Mouse (Mus musculus) lung, postnatal 4 days (tissue): ENCODE results near the gene Slc35c1.

ENCODE experiments used
- DNase-seq, 2 experiments: peaks; one replicate each; pipeline ENCODE4 v3.0.0; 2021

Gene Slc35c1

DNA sequence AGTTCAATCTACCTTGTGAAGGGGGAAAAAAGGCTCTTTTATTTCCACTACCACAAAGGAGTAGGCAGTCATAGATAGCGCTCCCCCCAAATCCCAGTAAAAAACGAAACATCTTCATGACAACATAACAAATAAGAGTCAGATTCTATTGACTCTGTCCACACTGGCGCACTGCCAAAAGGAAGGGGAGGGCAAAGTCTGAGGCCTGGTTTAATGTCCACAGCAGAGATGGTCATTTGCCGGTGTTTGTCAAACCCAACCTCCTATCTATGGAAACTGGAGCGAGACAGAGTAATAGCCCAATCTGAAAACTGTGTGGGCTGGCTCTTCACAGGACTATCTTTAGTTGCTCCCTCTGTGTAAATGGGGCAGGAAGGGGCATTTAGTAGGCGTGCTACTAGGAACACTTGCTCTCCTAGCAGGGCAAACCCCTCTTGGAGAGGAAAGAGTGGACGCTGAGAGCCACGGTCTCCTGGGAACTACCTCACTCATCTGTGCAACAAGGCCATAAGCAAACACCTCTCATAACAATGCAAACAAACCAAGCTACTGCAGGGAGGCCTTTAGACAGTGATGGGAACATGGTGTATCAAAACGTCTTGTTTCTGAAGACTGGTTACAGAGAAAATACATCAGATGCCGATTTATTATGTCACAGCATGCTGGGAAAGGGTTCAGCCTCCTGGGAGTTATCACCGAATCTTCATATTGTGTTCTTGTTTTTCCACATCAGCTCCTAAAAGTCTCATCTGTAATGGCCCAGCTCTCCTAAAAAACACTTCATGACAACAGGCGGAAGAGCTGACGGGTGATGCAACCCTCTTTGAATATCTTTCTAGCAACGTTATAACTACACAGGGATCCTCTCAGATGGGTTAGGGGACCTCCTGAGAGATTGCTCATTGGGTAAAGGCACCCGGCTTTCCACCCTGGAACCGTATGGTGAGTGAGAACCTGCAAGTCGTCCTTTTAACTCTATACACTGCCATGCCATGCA is 27.7 kb downstream of the Slc35c1 start:
- peak; percentile 76 for DNase-seq

DNA sequence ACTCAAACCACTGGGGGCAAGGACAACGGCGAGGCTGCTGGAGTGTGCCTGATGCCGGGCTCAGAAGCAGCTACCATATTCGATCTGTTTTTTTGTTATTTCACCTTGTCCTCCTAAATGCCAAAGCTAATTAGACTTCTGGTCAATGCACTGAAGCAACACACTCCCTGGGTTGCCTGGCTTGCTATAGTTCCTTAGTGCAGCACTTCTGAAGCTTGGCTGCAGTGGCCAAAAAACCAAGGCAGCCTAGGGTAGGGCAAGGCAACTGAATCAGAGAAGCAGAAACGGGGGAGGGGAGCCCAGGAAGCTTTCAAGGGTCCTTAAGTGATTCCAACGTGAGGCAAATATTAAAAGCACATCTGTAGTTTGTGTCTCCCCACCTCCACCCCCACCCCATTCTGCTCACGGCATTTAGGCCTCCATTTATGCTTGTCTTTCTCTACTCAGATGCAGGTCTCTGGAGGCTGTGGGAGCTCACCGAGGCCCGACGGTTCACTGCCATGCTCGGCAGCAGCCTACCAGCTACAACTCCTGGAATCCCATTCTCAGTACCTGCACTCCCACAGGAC is 28.6 kb downstream of the Slc35c1 start:
- no peak for DNase-seq

DNA sequence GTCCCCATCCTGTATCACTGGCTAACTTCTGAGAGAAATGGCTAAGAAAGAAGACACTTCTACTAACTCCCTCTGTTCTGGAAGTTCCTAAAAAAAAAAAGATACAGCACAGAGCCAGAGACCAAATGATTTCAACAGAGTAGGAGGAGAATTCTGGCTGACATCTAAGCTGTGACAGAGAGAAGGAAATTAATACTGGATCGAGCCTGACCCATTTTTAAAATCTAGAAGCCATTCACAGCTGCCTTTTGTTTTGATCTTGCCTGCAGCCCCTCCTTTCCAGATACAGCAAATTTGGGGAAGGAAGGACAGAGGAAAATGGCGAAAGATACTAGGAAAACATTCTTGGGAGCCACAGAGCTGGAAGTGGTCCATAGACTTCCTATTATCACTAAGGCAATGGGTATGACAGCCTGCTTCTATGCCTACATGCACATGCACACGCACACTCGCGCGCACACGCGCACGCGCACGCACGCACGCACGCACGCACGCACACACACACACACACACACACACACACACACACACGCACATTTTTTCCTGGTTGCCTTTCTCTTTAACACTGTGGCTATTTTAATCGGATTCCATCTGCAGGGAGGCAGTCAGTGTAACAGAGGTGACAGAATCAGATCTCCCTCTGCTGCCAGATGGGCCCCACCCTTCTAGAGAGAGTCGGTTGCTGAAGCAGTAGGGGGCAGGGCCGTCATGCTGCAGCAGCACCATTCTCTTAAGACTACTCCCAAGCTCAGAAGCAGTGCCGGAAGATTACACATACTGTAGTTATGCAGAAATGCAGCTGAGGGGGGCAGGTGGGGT is 29.4 kb downstream of the Slc35c1 start:
- DNase-seq, result peak; percentile 73 to 85

DNA sequence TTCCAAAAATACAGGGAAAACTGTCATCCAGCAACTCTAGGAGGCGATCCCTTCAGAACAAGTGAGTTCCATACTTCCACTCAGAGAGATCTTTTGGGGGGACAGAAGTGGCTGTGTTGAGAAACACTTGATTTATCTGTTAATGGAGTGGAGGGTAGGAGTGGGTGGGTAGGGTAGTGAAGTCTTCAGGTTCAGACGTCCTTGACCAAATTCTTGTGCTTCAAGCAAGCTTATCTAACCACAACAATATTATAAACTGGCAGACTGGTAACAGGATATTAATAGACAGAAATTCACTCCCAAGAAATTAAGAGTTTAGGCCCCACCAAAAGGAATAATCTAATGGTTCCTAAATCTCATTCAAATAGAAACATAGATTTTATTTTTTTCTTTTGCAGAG is 30.2 kb downstream of the Slc35c1 start:
- no peak for DNase-seq

DNA sequence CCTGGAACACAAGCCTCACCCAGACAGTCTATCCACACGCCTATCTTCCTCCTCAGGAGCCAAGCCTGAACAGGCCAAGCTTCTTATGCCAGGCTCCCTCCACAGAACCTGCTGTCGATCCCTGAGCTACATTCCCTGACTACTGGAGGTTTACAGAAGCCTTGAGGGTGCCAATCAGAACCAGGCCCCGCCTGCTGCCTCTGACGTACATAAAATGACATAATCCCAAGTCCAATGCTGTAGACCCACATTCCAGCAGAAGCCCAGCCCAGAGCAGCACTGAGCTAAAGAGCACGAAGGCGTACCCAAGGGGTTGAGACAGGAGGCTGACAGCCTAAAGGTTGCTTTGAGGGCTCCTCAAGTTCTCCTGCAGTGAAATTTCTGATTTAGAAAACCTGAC is 32.5 kb downstream of the Slc35c1 start:
- DNase-seq, result peak; percentile 90 to 92

DNA sequence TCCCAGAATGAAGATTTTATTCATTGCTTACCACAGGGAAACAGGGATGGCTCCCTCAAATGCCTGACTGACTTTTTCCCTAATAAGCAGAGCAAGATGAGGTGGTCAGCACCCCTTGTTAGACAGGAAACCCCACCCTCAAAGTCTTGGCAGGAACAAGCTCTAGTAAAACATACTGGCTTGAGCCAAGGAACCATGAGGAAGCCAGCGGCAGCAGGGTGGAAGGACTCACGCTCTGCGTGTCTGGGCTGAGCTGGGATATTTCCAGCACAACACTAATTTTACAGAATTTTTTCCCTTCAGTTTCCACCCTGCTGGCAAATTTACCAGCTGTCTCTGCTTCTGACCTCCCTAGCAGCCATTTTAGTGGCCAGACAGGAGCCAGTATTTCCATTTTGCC is 33.9 kb downstream of the Slc35c1 start:
- peak; percentile 54 to 70 for DNase-seq

DNA sequence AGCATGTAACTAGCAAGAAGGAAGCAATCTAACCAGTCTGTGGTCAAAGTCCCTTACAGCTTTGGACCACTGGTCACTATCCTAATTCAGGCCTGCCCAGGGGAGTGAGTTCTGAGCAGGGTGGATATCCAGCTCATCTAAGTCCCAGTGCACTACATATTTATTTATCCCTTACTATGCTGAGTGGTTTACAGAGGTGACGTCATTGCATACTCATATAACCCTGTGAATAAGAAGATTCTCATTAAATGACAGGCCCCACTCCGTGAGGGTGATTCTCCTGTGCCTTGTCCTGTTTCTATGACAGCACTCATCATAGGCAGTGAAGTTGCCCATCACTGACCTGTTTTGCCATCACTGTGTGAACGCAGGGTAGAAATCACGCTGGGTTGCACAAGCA is 35.0 kb downstream of the Slc35c1 start:
- peak in 1 of 2 experiments; percentile 15 for DNase-seq

DNA sequence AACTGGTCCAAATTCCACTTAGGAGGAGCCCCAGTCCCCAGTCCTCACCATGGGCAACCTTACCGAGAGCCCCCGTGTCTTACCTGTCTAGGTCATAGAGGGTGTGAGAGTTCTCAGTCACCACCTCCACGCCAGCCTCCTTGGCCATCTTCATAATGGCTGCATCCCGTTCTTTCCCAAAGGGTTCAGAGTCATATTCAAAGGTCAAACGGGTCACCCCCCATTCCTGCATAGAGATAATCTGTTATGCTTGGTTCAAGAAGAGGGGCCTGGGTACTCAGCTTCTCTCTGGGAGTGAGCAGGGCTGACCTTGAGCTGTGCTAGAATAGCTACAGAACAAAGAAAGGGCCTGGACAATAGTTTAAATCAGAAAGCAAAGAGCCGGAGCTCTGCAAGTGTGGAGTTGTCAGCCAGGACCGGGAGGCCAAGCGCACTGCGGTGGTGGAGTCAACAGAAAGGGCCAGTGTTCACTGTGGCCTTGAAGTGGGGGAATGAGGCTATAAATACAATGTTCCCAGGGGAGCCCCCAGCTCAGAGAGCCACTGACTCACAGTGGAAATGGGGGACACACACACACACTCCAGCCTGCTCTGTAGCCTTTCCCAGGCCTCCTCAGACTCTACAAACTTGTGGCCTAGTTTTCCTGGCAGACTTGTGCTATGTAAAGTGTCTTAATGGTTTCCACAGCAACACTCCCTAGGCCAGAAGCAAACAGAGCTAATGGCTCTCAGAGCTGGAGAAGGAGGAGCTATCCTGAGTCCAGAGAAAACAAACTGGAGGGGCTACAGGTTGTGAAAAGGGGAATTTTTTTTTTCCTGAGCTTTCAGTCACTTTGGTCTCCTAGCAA is 35.7 kb downstream of the Slc35c1 start:
- peak; percentile 63 to 72 for DNase-seq

DNA sequence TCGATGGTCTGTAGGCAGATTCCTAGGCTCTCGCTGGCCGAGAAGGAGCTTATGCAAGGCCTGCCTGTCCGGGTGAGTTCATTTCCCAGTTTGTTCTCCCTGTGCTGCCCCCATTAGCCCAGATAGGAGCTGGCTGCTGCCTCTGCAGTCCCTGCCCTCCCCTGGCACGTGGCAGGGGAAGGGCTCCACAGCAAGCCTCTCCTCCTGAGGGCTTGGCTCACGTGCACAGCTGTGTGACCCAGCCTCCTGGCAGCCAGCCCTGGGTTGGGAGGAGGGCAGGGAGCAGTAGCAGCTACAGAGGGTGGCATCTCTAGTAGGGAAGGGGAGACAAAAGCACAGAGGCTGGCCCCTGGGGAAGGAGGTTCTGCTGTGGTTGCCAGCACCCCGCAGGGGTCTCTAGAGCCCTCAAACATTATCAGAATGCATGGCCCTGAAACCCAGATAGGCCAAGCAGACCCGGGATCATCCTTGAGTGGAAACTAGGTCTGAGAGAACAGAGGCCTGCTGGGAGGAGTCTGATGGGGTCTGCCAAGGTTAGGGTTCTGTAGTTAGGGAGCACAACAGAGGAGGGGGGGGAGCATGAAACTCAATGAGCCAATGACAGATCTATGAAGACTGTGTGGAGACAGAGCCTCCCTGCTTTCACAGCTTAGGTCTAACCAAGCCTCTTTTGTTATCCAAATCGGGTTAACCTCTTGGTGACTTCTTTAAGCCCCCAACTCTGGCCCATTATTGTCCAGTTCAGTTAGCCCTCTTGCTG is 36.5 kb downstream of the Slc35c1 start:
- DNase-seq, result peak; percentile 94 to 96

DNA sequence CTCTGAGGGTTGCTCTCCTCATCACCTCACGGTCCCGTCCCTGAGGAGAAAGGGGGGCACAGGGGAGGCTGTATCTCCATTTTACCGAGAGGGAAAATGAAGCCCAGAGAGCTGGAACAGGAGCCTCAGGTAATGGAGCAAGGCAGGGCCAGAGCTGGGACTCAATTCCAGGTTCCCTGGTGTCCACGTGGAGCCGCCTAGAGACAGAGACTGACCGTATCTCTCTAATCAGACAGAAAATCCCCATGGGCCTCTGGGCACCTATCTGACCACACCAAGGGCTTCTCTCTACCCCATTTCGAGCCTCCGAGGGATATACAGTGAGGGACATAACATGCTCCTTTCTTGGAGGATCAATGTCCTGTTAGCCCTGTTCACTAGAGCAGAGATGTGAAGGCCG is 37.2 kb downstream of the Slc35c1 start:
- peak in 1 of 2 experiments; percentile 17 for DNase-seq

DNA sequence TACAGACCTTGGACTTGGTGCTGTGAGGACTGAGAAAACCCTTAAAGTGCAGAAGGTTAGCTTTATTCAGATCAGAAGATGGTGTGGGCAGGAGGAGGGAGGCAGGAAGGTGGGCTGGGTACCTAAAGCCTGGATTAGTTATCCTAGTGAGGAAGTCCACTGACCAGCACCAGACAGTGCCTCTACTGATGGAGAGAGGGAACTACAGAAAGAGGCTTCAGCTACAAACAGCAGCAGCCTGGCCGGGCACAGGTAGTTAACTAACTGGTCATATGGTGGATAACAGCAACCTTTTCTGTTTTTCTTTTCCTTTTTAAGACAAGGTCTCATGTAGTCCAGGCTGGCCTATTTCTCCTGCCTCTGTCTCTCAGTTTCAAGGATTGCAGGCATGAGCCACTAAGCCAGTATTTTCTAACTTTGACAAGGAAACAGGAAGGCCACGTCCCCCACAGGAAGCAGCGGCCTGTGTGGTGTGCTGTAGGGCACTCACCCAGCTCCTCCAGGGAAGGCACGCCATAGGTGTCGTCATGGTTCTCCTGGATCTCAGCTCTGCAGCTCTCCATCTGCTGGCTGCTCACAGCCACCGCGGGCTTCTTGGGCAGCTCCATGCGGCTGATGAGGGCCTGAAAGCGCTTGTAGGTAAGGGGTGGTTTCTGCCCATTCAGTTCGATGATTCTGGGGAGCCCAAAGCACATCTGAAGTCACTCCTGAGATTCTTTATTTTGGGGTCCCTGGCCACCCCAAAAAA is 37.8 kb downstream of the Slc35c1 start:
- DNase-seq, result peak in 1 of 2 experiments; percentile 46

DNA sequence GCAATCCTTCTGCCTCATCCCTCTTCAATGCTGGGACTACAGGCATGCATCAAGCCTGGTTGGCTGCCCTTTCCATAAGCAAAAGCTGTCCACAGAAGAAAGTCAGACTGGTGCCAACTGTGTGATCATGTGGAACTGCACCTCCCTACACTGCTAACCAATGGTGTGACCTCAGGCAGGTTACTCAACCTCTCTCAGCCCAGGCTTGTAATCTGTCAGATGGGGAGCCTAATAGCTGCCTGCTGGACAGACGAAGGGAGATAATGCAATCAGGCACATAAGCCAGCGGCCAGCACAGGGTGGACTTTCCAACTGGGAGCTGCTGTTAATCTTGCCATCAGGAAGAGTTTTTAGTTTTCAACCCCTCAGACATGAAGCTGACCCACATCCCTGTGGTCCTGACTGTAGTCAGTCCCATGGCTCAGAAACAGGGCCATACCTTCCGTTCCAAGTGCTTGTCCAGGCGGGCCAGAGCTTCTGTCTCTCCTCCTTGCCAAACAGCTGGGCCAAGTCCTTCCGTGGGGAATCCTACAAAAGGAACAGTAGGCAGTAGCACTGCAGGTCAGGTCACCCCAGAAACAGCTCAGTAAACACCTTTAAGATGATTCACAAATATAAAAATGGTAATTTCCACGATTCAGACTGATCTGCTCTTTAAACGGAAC is 38.5 kb downstream of the Slc35c1 start:
- DNase-seq, result no peak

DNA sequence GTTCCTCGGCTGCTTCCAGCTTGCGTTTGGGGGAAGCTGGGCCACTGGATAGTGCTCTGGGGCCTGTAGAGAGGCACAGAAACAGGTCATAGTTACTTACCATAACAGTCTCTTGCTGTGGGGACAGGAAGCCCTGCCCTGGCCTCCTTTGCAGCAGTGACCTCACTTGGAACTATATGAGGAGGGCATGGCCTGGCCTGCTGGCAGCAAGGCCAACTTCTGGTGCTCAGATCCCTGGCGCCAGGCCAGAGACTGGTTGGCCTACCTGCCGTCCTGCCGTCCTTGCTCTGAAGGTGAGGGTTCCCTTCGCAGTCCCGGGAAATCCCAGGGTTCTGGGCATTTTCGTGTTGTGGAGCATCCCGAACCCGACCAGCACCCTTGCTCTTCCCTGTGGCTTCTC is 48.6 kb downstream of the Slc35c1 start:
- DNase-seq, result no peak

DNA sequence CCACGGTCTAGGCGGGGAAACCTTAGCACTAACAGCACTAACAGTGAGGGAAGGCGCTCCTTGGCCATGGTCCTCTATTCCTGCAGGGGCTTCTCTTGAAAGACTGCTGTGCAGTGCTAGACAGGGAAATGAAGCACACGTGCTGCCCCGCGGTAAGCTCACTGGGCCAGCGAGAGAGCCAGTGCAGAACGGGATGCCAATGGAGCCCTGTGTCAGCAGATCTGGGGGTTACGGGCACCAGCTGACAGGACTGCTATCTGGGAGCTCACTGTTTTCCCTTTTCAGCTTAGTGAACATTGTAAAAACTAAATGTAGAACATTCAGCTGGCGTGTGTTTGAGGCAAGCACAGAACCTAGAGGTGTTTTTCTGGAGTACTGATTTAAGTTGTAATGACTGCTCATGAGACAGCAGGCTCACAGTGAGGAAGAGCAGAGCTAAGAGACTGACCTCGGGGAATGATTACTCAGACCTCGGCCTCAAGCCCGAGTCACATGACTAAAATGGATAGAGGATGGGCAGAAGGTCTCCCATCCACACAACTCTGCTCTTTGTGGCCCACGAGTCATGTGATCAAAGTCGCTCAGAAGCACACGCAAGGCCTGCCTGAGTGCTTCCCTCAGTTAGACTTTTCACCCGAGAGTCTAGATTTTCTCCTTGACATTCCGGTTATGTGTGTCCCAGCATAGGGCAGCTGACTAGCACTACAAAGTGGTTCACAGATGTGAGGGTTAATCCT is 51.9 kb downstream of the Slc35c1 start:
- DNase-seq, result no peak

DNA sequence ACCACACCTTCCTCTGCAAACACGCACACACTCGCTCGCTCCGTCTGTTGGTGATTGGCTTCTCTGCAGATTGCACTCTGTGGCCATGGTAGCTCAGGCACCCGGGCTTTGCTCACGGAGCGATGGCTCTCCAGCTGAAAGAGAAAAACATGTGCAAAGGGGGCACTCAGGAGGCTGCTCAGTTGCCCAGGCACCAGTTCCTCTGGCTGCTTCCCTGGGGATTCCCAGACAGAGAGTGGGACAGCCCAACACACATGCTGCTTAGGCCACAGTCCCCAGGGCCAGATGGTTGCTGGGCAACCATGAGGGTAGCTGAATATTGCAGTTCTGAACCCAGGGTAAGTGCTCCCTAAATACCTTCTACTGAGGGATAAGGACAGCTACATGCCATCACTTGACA is 54.7 kb downstream of the Slc35c1 start:
- no peak for DNase-seq

DNA sequence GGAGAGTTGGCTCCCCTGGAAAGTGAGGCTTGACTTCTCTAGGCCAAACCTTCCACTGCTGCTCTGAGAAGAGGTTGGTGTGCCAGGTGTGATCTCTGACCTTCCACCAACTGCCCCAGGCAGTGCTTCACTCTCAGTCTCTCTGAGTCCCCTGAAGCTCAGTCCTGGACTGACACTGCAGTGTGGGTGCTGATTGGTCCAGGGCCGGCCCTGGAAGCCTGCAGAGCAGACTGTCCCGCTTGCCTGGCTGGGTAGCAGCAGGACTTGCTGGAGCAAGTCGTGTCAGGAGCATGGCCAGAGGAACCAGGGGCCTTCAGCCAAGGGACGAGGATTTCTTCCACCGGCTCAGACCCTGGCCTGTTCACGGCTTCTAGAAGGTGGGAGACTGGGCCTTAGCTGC is 55.6 kb downstream of the Slc35c1 start:
- no peak for DNase-seq

DNA sequence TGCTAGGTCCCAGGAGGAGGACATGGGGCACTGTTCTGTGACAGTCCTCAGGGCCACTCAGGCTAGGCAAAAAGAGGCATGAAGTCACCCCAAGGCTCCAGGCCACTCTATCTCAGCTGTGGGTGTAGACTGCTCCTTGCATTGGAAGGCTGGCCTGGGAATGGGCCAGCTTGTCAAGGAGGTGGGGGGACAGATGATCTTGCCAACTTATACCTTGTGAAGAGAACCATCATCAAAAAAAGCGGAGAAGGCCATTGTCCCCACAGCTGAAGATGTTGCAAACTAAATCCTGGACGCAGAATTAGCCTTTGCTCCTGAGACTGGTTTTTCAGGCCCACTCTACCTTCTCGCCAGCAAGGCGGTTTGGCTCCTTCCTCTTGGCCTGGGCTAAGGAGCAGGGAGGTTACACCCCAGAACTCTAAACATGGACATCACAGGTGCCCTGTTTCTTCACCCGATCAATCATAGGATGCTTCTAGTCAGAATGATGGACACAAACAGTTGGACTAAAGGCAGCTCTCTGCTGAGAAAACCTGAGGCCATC is 56.5 kb downstream of the Slc35c1 start:
- no peak for DNase-seq
